Mouse (Mus musculus) neural tube, embryonic 15.5 days (tissue): ENCODE data around the gene Bckdk. TPM values are rescaled to one million over a fixed set of nuclear protein-coding genes. Genes with fewer than 3 reads are reported as not detected.

ENCODE experiments used
- polyA plus RNA-seq: library from polyadenylated mRNA; unstranded; fragments of >200 nt; fragmentation: Nextera tagmentation; extraction: Ambion mirVana; gene quantifications from 2 replicates; pipeline ENCODE4 v1.2.1, GENCODE M21; 2015

Bckdk gene
- polyA plus RNA-seq, 1 experiment from 2014 or later = 58.2 TPM

Other genes with a start within 250 kb of the Bckdk start
- 49.5 and 62.9 TPM in 2 replicates for gene Bcl7c, start 195.1 kb upstream of the Bckdk start, polyA plus RNA-seq
- gene Ctf1, start 191.3 kb upstream of the Bckdk start, polyA plus RNA-seq = 3.6 and 6.2 TPM in 2 replicates
- 0.09 and 0.13 TPM in 2 replicates for gene Ctf2, start 171.9 kb upstream of the Bckdk start, polyA plus RNA-seq
- gene Fbxl19, start 159.5 kb upstream of the Bckdk start, polyA plus RNA-seq = 6.9 and 8.7 TPM in 2 replicates
- gene Orai3, start 134.3 kb upstream of the Bckdk start, polyA plus RNA-seq = 8.6 and 13.5 TPM in 2 replicates
- 17.8 and 19.5 TPM in 2 replicates for gene Setd1a, start 127.4 kb upstream of the Bckdk start, polyA plus RNA-seq
- gene Gm49388, start 118.5 kb upstream of the Bckdk start, polyA plus RNA-seq = not detected in 2 replicates
- gene Hsd3b7, start 103.5 kb upstream of the Bckdk start, polyA plus RNA-seq = 9.8 and 11.6 TPM in 2 replicates
- 20.2 and 25.4 TPM in 2 replicates for gene Stx4a, start 79.8 kb upstream of the Bckdk start, polyA plus RNA-seq
- 66.0 and 70.8 TPM in 2 replicates for gene Stx1b, start 79.5 kb upstream of the Bckdk start, polyA plus RNA-seq
- gene Zfp646, start 27.9 kb upstream of the Bckdk start, polyA plus RNA-seq = 7.0 and 8.6 TPM in 2 replicates
- 28.9 and 30.4 TPM in 2 replicates for gene Zfp668, start 27.3 kb upstream of the Bckdk start, polyA plus RNA-seq
- 1.1 and 1.2 TPM in 2 replicates for gene Prss53, start 13.1 kb upstream of the Bckdk start, polyA plus RNA-seq
- not detected in 2 replicates for gene Gm21974, start 8.6 kb upstream of the Bckdk start, polyA plus RNA-seq
- 86.2 and 96.0 TPM in 2 replicates for gene Vkorc1, start 8.5 kb upstream of the Bckdk start, polyA plus RNA-seq
- gene Kat8, start 8.4 kb downstream of the Bckdk start, polyA plus RNA-seq = 41.3 and 46.1 TPM in 2 replicates
- gene Prss8, start 26.0 kb downstream of the Bckdk start, polyA plus RNA-seq = 0.40 and 5.1 TPM in 2 replicates
- gene Prss36, start 42.6 kb downstream of the Bckdk start, polyA plus RNA-seq = 13.9 and 16.2 TPM in 2 replicates
- gene Fus, start 63.4 kb downstream of the Bckdk start, polyA plus RNA-seq = 357 and 362 TPM in 2 replicates
- 8.0 and 46.9 TPM in 2 replicates for gene Pycard, start 89.8 kb downstream of the Bckdk start, polyA plus RNA-seq
- gene Trim72, start 99.9 kb downstream of the Bckdk start, polyA plus RNA-seq = 0.31 and 0.40 TPM in 2 replicates
- 1.2 and 1.7 TPM in 2 replicates for gene Itgam, start 158.6 kb downstream of the Bckdk start, polyA plus RNA-seq
- gene Gm49368, start 158.6 kb downstream of the Bckdk start, polyA plus RNA-seq = not detected in 2 replicates
- 0.08 and 0.19 TPM in 2 replicates for gene Itgax, start 225.5 kb downstream of the Bckdk start, polyA plus RNA-seq